Mouse (Mus musculus) cerebellum, adult 2 months (tissue): Measurements from ENCODE around the gene Col6a6.

ENCODE experiments used
- CTCF ChIP-seq: fragments of 200-500 bp; IDR thresholded peaks from 2 replicates; pipeline ENCODE4 v1.5.1; 2011; ENCODE audit warnings: low read depth, mild to moderate bottlenecking, control low read depth, low read length, moderate library complexity, borderline replicate concordance; ENCODE audit not compliant: insufficient read depth
- POLR2A ChIP-seq: fragments of 200-500 bp; IDR thresholded peaks from 2 replicates; pipeline ENCODE4 v1.6.1; 2011; ENCODE audit warnings: low read length, control low read depth, borderline replicate concordance; ENCODE audit not compliant: insufficient read depth

DNA sequence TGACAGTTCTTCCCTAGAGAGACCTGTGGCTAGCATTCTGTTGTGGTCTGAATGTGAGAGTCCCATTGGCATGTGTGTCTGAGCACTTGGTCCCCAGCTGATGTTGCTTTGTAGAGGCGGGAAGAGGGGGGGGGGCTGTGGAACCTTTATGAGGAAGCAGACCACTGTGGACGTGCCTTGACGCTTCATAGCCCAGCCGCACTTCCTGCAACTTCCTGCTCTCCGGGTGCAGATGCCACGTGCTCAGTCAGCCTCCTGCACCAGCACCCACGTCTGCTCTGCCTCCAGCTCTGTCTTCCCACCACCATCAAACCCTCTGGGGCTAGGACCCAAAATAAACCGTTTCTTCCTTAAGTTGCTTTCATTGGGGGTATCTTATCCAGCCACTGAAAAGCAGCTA, 24.5 kb downstream of the Col6a6 start:
- no peak for TF ChIP-seq CTCF
- TF ChIP-seq POLR2A = no peak
